Mouse (Mus musculus) C2C12 (cell line): ENCODE measurements around the gene Fam151a. TPM values are rescaled to one million over a fixed set of nuclear protein-coding genes. Genes with fewer than 3 reads are reported as not detected.

Source experiments
- H3K27me3 ChIP-seq: one replicate; pipeline ENCODE4 v1.6.1; 2011; ENCODE audit not compliant: control insufficient read depth, insufficient read depth, insufficient read length
- H3K36me3 ChIP-seq: one replicate; pipeline ENCODE4 v1.6.1; 2011; ENCODE audit not compliant: control insufficient read depth, insufficient read depth
- H3K4me3 ChIP-seq: one replicate; pipeline ENCODE4 v1.5.1; 2011; ENCODE audit warnings: mild to moderate bottlenecking, control low read depth; ENCODE audit not compliant: poor library complexity, insufficient read depth, severe bottlenecking
- H3K79me2 ChIP-seq: one replicate; pipeline ENCODE4 v1.6.1; 2011; ENCODE audit not compliant: control insufficient read depth, insufficient read depth
- H3K79me3 ChIP-seq: one replicate; pipeline ENCODE4 v1.6.1; 2011; ENCODE audit warnings: low read depth, control low read depth
- H3ac ChIP-seq: one replicate; pipeline ENCODE3; 2011; ENCODE audit warnings: low read depth; ENCODE audit not compliant: control insufficient read depth, insufficient read length
- CEBPB ChIP-seq: IDR thresholded peaks from one replicate; pipeline ENCODE4 v1.6.1; 2011; ENCODE audit warnings: low read depth, mild to moderate bottlenecking, control low read depth, moderate library complexity
- CTCF ChIP-seq: IDR thresholded peaks from one replicate; pipeline ENCODE4 v1.5.1; 2011; ENCODE audit not compliant: control insufficient read depth, insufficient read depth, insufficient read length
- FOSL1 ChIP-seq: IDR thresholded peaks from one replicate; pipeline ENCODE4 v1.8.0; 2011; ENCODE audit warnings: mild to moderate bottlenecking, low read length; ENCODE audit not compliant: poor library complexity, insufficient read depth, severe bottlenecking
- MAX ChIP-seq: IDR thresholded peaks from one replicate; pipeline ENCODE4 v1.6.1; 2011; ENCODE audit warnings: mild to moderate bottlenecking, control low read depth
- MYOD1 ChIP-seq: IDR thresholded peaks from one replicate; pipeline ENCODE4 v1.6.1; 2011; ENCODE audit warnings: low read depth; ENCODE audit not compliant: control insufficient read depth, insufficient read length
- MYOG ChIP-seq: IDR thresholded peaks from one replicate; pipeline ENCODE4 v1.6.1; 2011; ENCODE audit not compliant: control insufficient read depth, insufficient read length; ENCODE audit errors: extremely low read depth
- USF1 ChIP-seq: IDR thresholded peaks from one replicate; pipeline ENCODE4 v1.6.1; 2011; ENCODE audit warnings: low read depth, mild to moderate bottlenecking, control low read depth, moderate library complexity
- polyA plus RNA-seq: library from polyadenylated mRNA; unstranded; fragments of >200 nt; fragmentation: generic; extraction: Trizol; gene quantifications from one replicate; pipeline ENCODE4 v1.2.1, GENCODE M21; 2012; ENCODE audit warnings: missing spikeins

Fam151a gene
- polyA plus RNA-seq, 1 experiment, result not detected

- Histone ChIP-seq H3K79me2 (no peaks in the 10 kb centered on the region), H3K27me3 (no peaks in the 10 kb centered on the region), H3K4me3 (no peak overlapping the region), H3ac (no peak overlapping the region), H3K36me3 (no peaks in the 10 kb centered on the region), H3K79me3 (no peaks in the 10 kb centered on the region)
- TF ChIP-seq MYOD1 (no peak), FOSL1 (no peak), USF1 (no peak), MAX (no peak), CEBPB (no peak), CTCF (no peak), MYOG (no peak)
Observed at GRCm38 (mm10) chr4:106778116-106778788, 44.6 kb downstream of the Fam151a start.

DNA sequence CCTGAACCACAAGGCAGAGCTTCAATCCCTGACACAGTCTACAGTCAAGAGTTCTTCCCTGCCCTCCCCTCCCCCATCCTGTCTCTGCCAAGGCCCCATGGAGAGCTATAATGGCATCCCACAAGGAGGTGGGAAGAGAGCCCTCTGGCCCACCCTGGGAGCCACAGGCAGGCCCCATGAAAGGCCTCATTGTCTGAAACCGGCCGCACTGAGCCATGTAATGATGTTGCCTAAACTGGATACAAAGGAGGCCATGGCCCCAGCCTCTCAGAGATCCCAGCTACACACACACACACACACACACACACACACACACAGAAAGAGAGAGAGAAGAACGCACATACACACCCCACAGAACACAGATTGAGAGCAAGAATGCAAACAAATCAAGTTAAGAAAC is 46.4 kb downstream of the Fam151a start:
- Histone ChIP-seq H3K36me3 (no peaks in the 10 kb centered on the region), H3K4me3 (no peak overlapping the region), H3K79me2 (no peaks in the 10 kb centered on the region), H3K27me3 (no peaks in the 10 kb centered on the region), H3ac (no peak overlapping the region), H3K79me3 (no peaks in the 10 kb centered on the region)
- TF ChIP-seq MYOG, result no peak
- no peak for TF ChIP-seq CEBPB
- TF ChIP-seq FOSL1, result no peak
- TF ChIP-seq CTCF, result no peak
- no peak for TF ChIP-seq MAX
- no peak for TF ChIP-seq MYOD1
- TF ChIP-seq USF1, result no peak

DNA sequence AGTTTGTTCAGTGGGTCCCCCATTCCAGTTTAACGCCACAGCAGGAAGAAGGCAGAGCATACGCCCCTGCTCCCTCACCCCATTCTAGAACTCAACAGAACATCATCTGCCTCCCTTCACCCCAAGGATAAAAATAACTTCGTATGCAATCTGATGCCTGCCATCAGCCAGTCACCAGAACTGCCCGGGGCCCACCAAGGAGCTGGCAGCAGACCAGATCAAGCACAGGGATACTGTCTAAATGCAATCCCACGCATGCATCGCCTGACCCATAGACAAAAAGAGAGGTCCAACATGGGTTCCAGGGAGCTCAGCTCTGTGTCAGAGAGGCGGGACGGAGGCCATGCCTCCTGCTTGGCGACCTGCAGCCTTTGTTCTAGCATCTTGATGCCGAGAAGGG is 49.4 kb downstream of the Fam151a start:
- no peaks in the 10 kb centered on the region for H3K79me2 ChIP-seq
- H3K79me3 ChIP-seq, result no peaks in the 10 kb centered on the region
- H3K27me3 ChIP-seq, result no peaks in the 10 kb centered on the region
- no peaks in the 10 kb centered on the region for H3K36me3 ChIP-seq
- H3K4me3 ChIP-seq, result no peak overlapping the region
- TF ChIP-seq MAX (no peak), FOSL1 (no peak), MYOG (no peak), MYOD1 (no peak), USF1 (no peak), CEBPB (no peak), CTCF (no peak)
- no peak overlapping the region for H3ac ChIP-seq

DNA sequence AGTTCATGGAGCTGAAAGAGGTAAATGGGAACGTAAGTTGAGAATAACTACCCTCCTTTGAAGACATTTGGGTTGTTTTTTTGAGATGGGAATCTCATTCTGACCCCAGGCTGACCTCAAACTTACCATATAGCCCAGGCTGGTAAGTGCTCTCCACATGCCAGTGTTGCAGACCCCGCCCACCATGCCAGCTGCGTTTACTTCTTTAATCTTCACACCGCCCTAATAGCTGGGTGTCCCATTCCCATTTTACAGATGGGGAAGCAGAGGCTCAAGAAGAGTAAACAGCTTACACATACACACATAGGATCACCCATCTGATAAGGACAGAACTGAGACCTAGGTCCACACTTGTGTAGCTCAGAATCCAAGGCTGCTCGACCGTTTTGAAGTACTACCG is 51.1 kb downstream of the Fam151a start:
- H3K79me3 ChIP-seq, result no peaks in the 10 kb centered on the region
- H3ac ChIP-seq, result no peak overlapping the region
- no peaks in the 10 kb centered on the region for H3K36me3 ChIP-seq
- no peaks in the 10 kb centered on the region for H3K79me2 ChIP-seq
- no peak overlapping the region for H3K4me3 ChIP-seq
- TF ChIP-seq MYOD1 (no peak), USF1 (no peak), MYOG (no peak), CEBPB (no peak), CTCF (no peak), FOSL1 (no peak), MAX (no peak)
- no peaks in the 10 kb centered on the region for H3K27me3 ChIP-seq

GRCm38 (mm10) chr4:106785345-106785744 is 51.7 kb downstream of the Fam151a start:
- Histone ChIP-seq H3K36me3 (no peaks in the 10 kb centered on the region), H3K4me3 (no peak overlapping the region), H3ac (no peak overlapping the region)

More at GRCm38 (mm10) chr4:106785345-106785744, 51.7 kb downstream of the Fam151a start:
- Histone ChIP-seq H3K27me3 (no peaks in the 10 kb centered on the region), H3K79me2 (no peaks in the 10 kb centered on the region), H3K79me3 (no peaks in the 10 kb centered on the region)
- TF ChIP-seq CTCF (no peak), FOSL1 (no peak), MYOD1 (no peak), USF1 (no peak), MYOG (no peak), MAX (no peak), CEBPB (no peak)
